Mouse (Mus musculus): ENCODE data around the gene Auh.

DNA sequence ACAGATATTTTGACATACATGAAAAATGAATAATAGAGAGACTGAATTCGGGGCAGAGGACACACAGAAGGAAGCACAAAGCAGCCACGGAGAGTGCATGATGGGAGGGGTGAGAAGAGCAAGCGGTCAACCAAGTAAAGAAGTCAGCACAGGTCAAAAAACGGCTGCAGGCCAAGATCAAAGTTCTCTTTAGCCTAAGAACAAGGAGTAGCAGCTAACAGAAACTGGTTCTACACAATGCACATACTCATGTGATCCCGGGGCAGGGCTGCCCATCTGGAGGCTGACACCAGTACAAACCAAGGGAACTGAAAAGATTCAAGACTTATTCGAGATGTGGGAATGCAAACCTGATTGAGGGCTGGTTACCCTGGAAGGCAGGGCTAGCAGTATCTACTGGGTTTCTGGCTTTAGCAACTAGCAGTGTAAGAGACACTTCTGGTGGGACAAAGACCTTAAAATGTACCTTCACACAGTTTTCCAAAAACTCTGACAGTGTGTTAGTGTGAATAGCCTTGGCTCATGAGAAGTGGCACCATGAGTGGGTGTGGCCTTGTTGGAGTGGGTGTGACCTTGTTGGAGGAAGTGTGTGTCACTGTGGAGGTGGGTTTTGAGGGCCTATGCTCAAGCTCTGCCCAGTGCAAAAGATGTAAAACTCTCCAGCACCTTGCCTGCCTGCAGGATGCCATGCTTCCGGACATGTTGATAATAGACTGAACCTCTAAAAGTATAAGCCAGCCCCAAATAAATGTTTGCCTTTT is 8.2 kb downstream of the Auh start:
- TF ChIP-seq EP300 (IDR thresholded peaks at IDR 0.05; ENCODE audit: insufficient read depth, low read depth, low read length), result no peak
- TF ChIP-seq CTCF (IDR thresholded peaks at IDR 0.05), result no peak
- no peak for TF ChIP-seq POLR2A (IDR thresholded peaks at IDR 0.05; ENCODE audit: insufficient read depth, low read depth, low read length)
